ENCODE assay signal across 8 mouse cellular contexts in genomic region chr7:67952777-67953700, GRCm38 (mm10). TPM values are rescaled to one million over a fixed set of nuclear protein-coding genes. Genes with fewer than 3 reads are reported as not detected.
DNase-seq lines count a peak whose midpoint lies in the region; ATAC-seq and TF ChIP-seq lines count a peak whose summit lies in the region.

Gene Igf1r (plus strand): TSS chr7:67952827.

- H3K4me1 ChIP-seq in cortical plate, adult 2 months (ENCODE audit: control insufficient read depth, insufficient read depth, low read length) = peaks cover 3% of the 10 kb centered on the region
- no peaks in the 10 kb centered on the region; the same call in 1 of the 2 replicates for H3K4me1 ChIP-seq in intestine, postnatal 0 days (replicated peaks; ENCODE audit: control insufficient read depth, insufficient read depth, low read length)
- peaks cover 37% of the 10 kb centered on the region for H3K4me1 ChIP-seq in midbrain, embryonic 16.5 days (ENCODE audit: control insufficient read depth, insufficient read depth, low read length)
- peaks cover 31% of the 10 kb centered on the region for H3K4me1 ChIP-seq in stomach, embryonic 16.5 days (ENCODE audit: control insufficient read depth, insufficient read depth, low read length)

- DNase-seq in right cerebral cortex, adult 18-20 months = peak; percentile 41
- DNase-seq in right cerebral cortex, postnatal 36 days (ENCODE audit: low spot score in 2 of 2) = no peak
- peak; percentile 96 for DNase-seq in heart, adult 11 months
- peak; percentile 68 for DNase-seq in liver

- peak within 1 kb of the TSS; percentile 98 for H3K4me2 ChIP-seq in intestine, postnatal 0 days (replicated peaks; ENCODE audit: low read depth)
- H3K4me2 ChIP-seq in midbrain, embryonic 16.5 days (ENCODE audit: low read length) = peak within 1 kb of the TSS; percentile 100
- peak within 1 kb of the TSS; percentile 98 for H3K4me2 ChIP-seq in stomach, embryonic 16.5 days (ENCODE audit: low read depth, low read length)

- no peak for ATAC-seq in intestine, postnatal 0 days
- ATAC-seq in midbrain, embryonic 16.5 days = no peak
- no peak for ATAC-seq in stomach, embryonic 16.5 days (ENCODE audit: insufficient read depth, low FRiP score)

- no peak for TF ChIP-seq POLR2A in cortical plate, adult 2 months (IDR thresholded peaks at IDR 0.05; ENCODE audit: extremely low read depth, insufficient read depth, low read length)

- TF ChIP-seq CTCF in cortical plate, adult 2 months (IDR thresholded peaks at IDR 0.05; ENCODE audit: extremely low read depth, insufficient read depth, low read length) = no peak
- peak; percentile 35 for TF ChIP-seq CTCF in intestine, postnatal 0 days (IDR thresholded peaks at IDR 0.05; ENCODE audit: low read depth)

- peak within 1 kb of the TSS; percentile 100 for H3K27ac ChIP-seq in cortical plate, adult 2 months (ENCODE audit: insufficient read depth, low read length)
- H3K27ac ChIP-seq in intestine, postnatal 0 days (ENCODE audit: low read depth, low read length) = peak within 1 kb of the TSS; percentile 97
- peak within 1 kb of the TSS; percentile 99 for H3K27ac ChIP-seq in midbrain, embryonic 16.5 days (ENCODE audit: low read length)
- H3K27ac ChIP-seq in stomach, embryonic 16.5 days (ENCODE audit: low read length) = peak within 1 kb of the TSS; percentile 100

- no peaks in the 10 kb centered on the region for H3K36me3 ChIP-seq in intestine, postnatal 0 days (ENCODE audit: control insufficient read depth, insufficient read depth)
- H3K36me3 ChIP-seq in midbrain, embryonic 16.5 days (ENCODE audit: control insufficient read depth, insufficient read depth, low read length) = no peaks in the 10 kb centered on the region
- no peaks in the 10 kb centered on the region for H3K36me3 ChIP-seq in stomach, embryonic 16.5 days (ENCODE audit: control insufficient read depth, insufficient read depth, low read length)

- peak within 1 kb of the TSS; percentile 93 for H3K9ac ChIP-seq in intestine, postnatal 0 days (ENCODE audit: low read depth, low read length)
- peak within 1 kb of the TSS; percentile 86 for H3K9ac ChIP-seq in midbrain, embryonic 16.5 days (ENCODE audit: low read depth, low read length)
- H3K9ac ChIP-seq in stomach, embryonic 16.5 days (ENCODE audit: low read length) = peak within 1 kb of the TSS; percentile 95

- H3K4me3 ChIP-seq in cortical plate, adult 2 months (ENCODE audit: insufficient read depth, low read length) = peak within 1 kb of the TSS; percentile 96
- H3K4me3 ChIP-seq in intestine, postnatal 0 days (ENCODE audit: low read depth, low read length) = peak within 1 kb of the TSS; percentile 92
- peak within 1 kb of the TSS; percentile 91 for H3K4me3 ChIP-seq in midbrain, embryonic 16.5 days (ENCODE audit: low read depth, low read length)
- H3K4me3 ChIP-seq in stomach, embryonic 16.5 days (replicated peaks; ENCODE audit: low read length) = peak within 1 kb of the TSS; percentile 90

- no peaks in the 10 kb centered on the region for H3K9me3 ChIP-seq in intestine, postnatal 0 days (ENCODE audit: control insufficient read depth)
- no peaks in the 10 kb centered on the region for H3K9me3 ChIP-seq in midbrain, embryonic 16.5 days (replicated peaks; ENCODE audit: control insufficient read depth, low read length, poor library complexity, severe bottlenecking)
- no peaks in the 10 kb centered on the region for H3K9me3 ChIP-seq in stomach, embryonic 16.5 days (replicated peaks; ENCODE audit: control insufficient read depth, low read length)

- no peaks in the 10 kb centered on the region for H3K27me3 ChIP-seq in intestine, postnatal 0 days (replicated peaks; ENCODE audit: control insufficient read depth, insufficient read depth, low read length)
- H3K27me3 ChIP-seq in midbrain, embryonic 16.5 days (ENCODE audit: control insufficient read depth, insufficient read depth, low read depth, low read length) = no peaks in the 10 kb centered on the region; the same call in 1 of the 2 replicates
- H3K27me3 ChIP-seq in stomach, embryonic 16.5 days (ENCODE audit: control insufficient read depth, insufficient read depth, low read length) = no peaks in the 10 kb centered on the region

- WGBS in intestine, postnatal 0 days = under 1% methylated on average over 59 of the region's 62 CpGs
- under 1% methylated on average over 59 of the region's 62 CpGs for WGBS in midbrain, embryonic 16.5 days
- under 1% methylated on average over 61 of the region's 62 CpGs for WGBS in stomach, embryonic 16.5 days

RNA-seq across cellular contexts. Expression of gene Igf1r, which starts in this region (rescaled TPM):
- polyA plus RNA-seq in cortical plate, adult 2 months (2012; rRNA removed) = 22.7 TPM in 2 replicates
- 5.3 and 6.4 TPM in 2 replicates for polyA plus RNA-seq in intestine, postnatal 0 days (2015; fragmentation: Nextera tagmentation; extraction: Ambion mirVana)
- polyA plus RNA-seq in midbrain, embryonic 16.5 days (2015; fragmentation: Nextera tagmentation; extraction: Ambion mirVana) = 21.5 and 23.3 TPM in 2 replicates
- polyA plus RNA-seq in stomach, embryonic 16.5 days (2015; fragmentation: Nextera tagmentation; extraction: Ambion mirVana) = 15.0 and 15.4 TPM in 2 replicates

Comparison
In these comparisons a context has a peak if more than half of its experiments do, and no peak if none do; other contexts are left out.
1. DNase-seq: peak in right cerebral cortex, adult 18-20 months (single experiment), heart, adult 11 months (single experiment) and liver (single experiment); none in right cerebral cortex, postnatal 36 days (0 of 2).
2. Peak in every context shown above with its lines, with median percentiles within 50 percentile points of each other: H3K27ac ChIP-seq, H3K4me3 ChIP-seq, H3K4me2 ChIP-seq and H3K9ac ChIP-seq.